Mouse (Mus musculus) left cerebral cortex, postnatal 14 days (tissue): Measurements from ENCODE around the gene Gm20388. TPM values are rescaled to one million over a fixed set of nuclear protein-coding genes. Genes with fewer than 3 reads are reported as not detected.

Source experiments
- DNase-seq, 2 experiments: peaks; one replicate each; pipeline ENCODE4 v3.0.0; 2021 to 2022; ENCODE audit warnings: low spot score in 2 of 2, mixed read lengths in 1 of 2
- intact Hi-C: fragments of 180-260 bp; cut with DNase I; formaldehyde crosslinking; loops from one replicate; pipeline ENCODE4 v1.15.1; 2025
- total RNA-seq, 2 experiments: library from RNA; stranded (reverse); gene quantifications; 2 replicates each; pipeline ENCODE4 v1.2.3; 2021

Gene Gm20388
- total RNA-seq, 2 experiments from 2014 or later, result 2.8 to 7.3 TPM

- intact Hi-C loops, result no loop called here
- DNase-seq, result no peak
Measured at GRCm38 (mm10) chr8:122110240-122110866, 2199.7 kb downstream of the Gm20388 start.

- intact Hi-C loops, result no loop called here
- DNase-seq, result peak in 1 of 2 experiments; percentile 28
Measured at GRCm38 (mm10) chr8:122110867-122111253, 2200.2 kb downstream of the Gm20388 start.

GRCm38 (mm10) chr8:122111745-122112144 is 2201.1 kb downstream of the Gm20388 start:
- intact Hi-C loops, result no loop called here
- no peak for DNase-seq

- intact Hi-C loops, result no loop called here
- DNase-seq, result peak in 1 of 2 experiments; percentile 43
Measured at GRCm38 (mm10) chr8:122112264-122112965, 2201.8 kb downstream of the Gm20388 start.

GRCm38 (mm10) chr8:122114890-122115289 is 2204.2 kb downstream of the Gm20388 start:
- intact Hi-C loops, result no loop called here
- no peak for DNase-seq

- peak; percentile 28 to 42 for DNase-seq
- intact Hi-C loops, result no loop called here
Measured at GRCm38 (mm10) chr8:122116716-122117357, 2206.2 kb downstream of the Gm20388 start.

- intact Hi-C loops, result no loop called here
- DNase-seq, result no peak
Measured at GRCm38 (mm10) chr8:122118097-122118496, 2207.5 kb downstream of the Gm20388 start.

- intact Hi-C loops, result no loop called here
- no peak for DNase-seq
Measured at GRCm38 (mm10) chr8:122118536-122118935, 2207.9 kb downstream of the Gm20388 start.

GRCm38 (mm10) chr8:122124326-122124725 is 2213.7 kb downstream of the Gm20388 start:
- intact Hi-C loops, result no loop called here

GRCm38 (mm10) chr8:122126659-122127058 is 2216.0 kb downstream of the Gm20388 start:
- DNase-seq, result no peak
- intact Hi-C loops, result no loop called here

More at GRCm38 (mm10) chr8:122124326-122124725, 2213.7 kb downstream of the Gm20388 start:
- DNase-seq, result no peak

- DNase-seq, result no peak
- intact Hi-C loops, result no loop called here
Measured at GRCm38 (mm10) chr8:122134121-122134529, 2223.5 kb downstream of the Gm20388 start.

GRCm38 (mm10) chr8:122135494-122135893 is 2224.9 kb downstream of the Gm20388 start:
- no peak for DNase-seq
- intact Hi-C loops, result no loop called here

- intact Hi-C loops, result loop anchor here (10.0 kb wide), 1 partner anchor 165 kb away; no protein-coding TSS in a partner anchor
- DNase-seq, result peak in 1 of 2 experiments; percentile 23
Measured at GRCm38 (mm10) chr8:122139784-122140183, 2229.1 kb downstream of the Gm20388 start.

- DNase-seq, result no peak
- intact Hi-C loops, result loop anchor here (10.0 kb wide), 1 partner anchor 166 kb away; no protein-coding TSS in a partner anchor
Measured at GRCm38 (mm10) chr8:122140411-122140810, 2229.8 kb downstream of the Gm20388 start.

- no peak for DNase-seq
- intact Hi-C loops, result loop anchor here (10.0 kb wide), 1 partner anchor 168 kb away; no protein-coding TSS in a partner anchor
Measured at GRCm38 (mm10) chr8:122142428-122142827, 2231.8 kb downstream of the Gm20388 start.

GRCm38 (mm10) chr8:122143231-122143630 is 2232.6 kb downstream of the Gm20388 start:
- intact Hi-C loops, result loop anchor here (10.0 kb wide), 1 partner anchor 168 kb away; no protein-coding TSS in a partner anchor
- peak in 1 of 2 experiments; percentile 40 for DNase-seq

- intact Hi-C loops, result loop anchor here (10.0 kb wide), 1 partner anchor 170 kb away; no protein-coding TSS in a partner anchor
- no peak for DNase-seq
Measured at GRCm38 (mm10) chr8:122144729-122145311, 2234.2 kb downstream of the Gm20388 start.

- DNase-seq, result no peak
- intact Hi-C loops, result loop anchor here (10.0 kb wide), 1 partner anchor 174 kb away; no protein-coding TSS in a partner anchor
Measured at GRCm38 (mm10) chr8:122149045-122149444, 2238.4 kb downstream of the Gm20388 start.

GRCm38 (mm10) chr8:122149606-122150005 is 2239.0 kb downstream of the Gm20388 start:
- intact Hi-C loops, result loop anchor here (10.0 kb wide), 1 partner anchor 175 kb away; no protein-coding TSS in a partner anchor
- no peak for DNase-seq
